Mouse (Mus musculus) embryonic facial prominence, embryonic 14.5 days (tissue): ENCODE measurements around the gene Cav1. TPM values are rescaled to one million over a fixed set of nuclear protein-coding genes. Genes with fewer than 3 reads are reported as not detected.

ENCODE experiments used
- ATAC-seq: fragments of 200-750 bp; cut with Nextera tagmentation; 2 replicates; pipeline ENCODE4 v1.8.0; 2017; ENCODE audit warnings: low read depth, moderate number of reproducible peaks, moderate TSS enrichment
- DNase-seq: peaks from one replicate; pipeline ENCODE4 v3.0.0-alpha.2; 2015; ENCODE audit warnings: low spot score
- H3K27ac ChIP-seq: fragments of 300-500 bp; sonication (generic); replicated peaks from 2 replicates; pipeline ENCODE4 v1.5.1; 2014; ENCODE audit warnings: low read depth, mild to moderate bottlenecking, low read length, moderate library complexity
- H3K27me3 ChIP-seq: fragments of 300-500 bp; sonication (generic); replicated peaks from 2 replicates; pipeline ENCODE4 v1.6.1; 2014; ENCODE audit warnings: low read length; ENCODE audit not compliant: control insufficient read depth, insufficient read depth
- H3K36me3 ChIP-seq: fragments of 300-500 bp; sonication (generic); 2 replicates; pipeline ENCODE4 v1.6.1; 2014; ENCODE audit warnings: low read length, mixed read lengths; ENCODE audit not compliant: control insufficient read depth, insufficient read depth
- H3K4me1 ChIP-seq: fragments of 300-500 bp; sonication (generic); 2 replicates; pipeline ENCODE4 v1.6.1; 2014; ENCODE audit warnings: antibody characterized with exemption, low read length; ENCODE audit not compliant: control insufficient read depth, insufficient read depth
- H3K4me2 ChIP-seq: fragments of 300-500 bp; sonication (generic); 2 replicates; pipeline ENCODE4 v1.6.1; 2014; ENCODE audit warnings: low read depth, mild to moderate bottlenecking, low read length, moderate library complexity, mixed read lengths
- H3K4me3 ChIP-seq: fragments of 300-500 bp; sonication (generic); 2 replicates; pipeline ENCODE4 v1.5.1; 2014; ENCODE audit warnings: low read depth, mild to moderate bottlenecking, low read length
- H3K9ac ChIP-seq: fragments of 300-500 bp; sonication (generic); 2 replicates; pipeline ENCODE4 v1.6.1; 2014; ENCODE audit warnings: low read depth, mild to moderate bottlenecking, low read length, moderate library complexity, mixed read lengths
- H3K9me3 ChIP-seq: fragments of 300-500 bp; sonication (generic); 2 replicates; pipeline ENCODE4 v1.6.1; 2016; ENCODE audit warnings: low read length; ENCODE audit not compliant: control insufficient read depth
- WGBS: fragments of 180-500 bp; shearing (Covaris S2); extraction: QIAGEN DNeasy Blood & Tissue Kit; methylation state at CpG from one replicate; pipeline ENCODE4 v1.1.7; 2014; 5-methylcytosine and 5-hydroxymethylcytosine counted together
- polyA plus RNA-seq: library from polyadenylated mRNA; unstranded; fragments of >200 nt; fragmentation: Nextera tagmentation; extraction: Ambion mirVana; gene quantifications from 2 replicates; pipeline ENCODE4 v1.2.1, GENCODE M21; 2014

The Cav1 gene
- polyA plus RNA-seq: 195 and 238 TPM in 2 replicates

- Histone ChIP-seq H3K4me2 (peak within 1 kb of the TSS; percentile 97), H3K27ac (peak within 1 kb of the TSS; percentile 68), H3K4me3 (peak within 1 kb of the TSS; percentile 56), H3K27me3 (peaks cover 17% of the 10 kb centered on the region), H3K4me1 (peaks cover 14% of the 10 kb centered on the region), H3K9me3 (no peaks in the 10 kb centered on the region), H3K36me3 (no peaks in the 10 kb centered on the region), H3K9ac (peak within 1 kb of the TSS; percentile 66)
- DNase-seq (peak; percentile 90), ATAC-seq (peak; percentile 84)
- WGBS: under 1% methylated on average over 25 of the region's 26 CpGs
Measured at GRCm38 (mm10) chr6:17305954-17306601, at the start of gene Cav1. Gene Cav1 (plus strand): TSS chr6:17306335.

- Histone ChIP-seq H3K9ac (no peak overlapping the region), H3K27me3 (no peaks in the 10 kb centered on the region), H3K9me3 (no peaks in the 10 kb centered on the region), H3K4me2 (no peak overlapping the region), H3K36me3 (no peaks in the 10 kb centered on the region), H3K4me3 (no peak overlapping the region), H3K27ac (no peak overlapping the region), H3K4me1 (no peaks in the 10 kb centered on the region)
- WGBS: 75% methylated on average over 1 of the region's 1 CpGs
- ATAC-seq: no peak
- no peak for DNase-seq
Measured at GRCm38 (mm10) chr6:17258142-17258541, 48.0 kb upstream of the Cav1 start.

- DNase-seq: no peak
- no peaks in the 10 kb centered on the region for H3K27me3 ChIP-seq
- no peak overlapping the region for H3K4me3 ChIP-seq
- no peaks in the 10 kb centered on the region for H3K9me3 ChIP-seq
- no peaks in the 10 kb centered on the region for H3K4me1 ChIP-seq
- H3K9ac ChIP-seq: no peak overlapping the region
- 92% methylated on average over 1 of the region's 1 CpGs for WGBS
- H3K27ac ChIP-seq: no peak overlapping the region
- no peak for ATAC-seq
- no peaks in the 10 kb centered on the region for H3K36me3 ChIP-seq
- H3K4me2 ChIP-seq: no peak overlapping the region
Measured at GRCm38 (mm10) chr6:17258911-17259310, 47.2 kb upstream of the Cav1 start.

GRCm38 (mm10) chr6:17262786-17263185 is 43.3 kb upstream of the Cav1 start:
- 45% methylated on average over 2 of the region's 2 CpGs for WGBS
- H3K36me3 ChIP-seq: no peaks in the 10 kb centered on the region
- H3K27me3 ChIP-seq: no peaks in the 10 kb centered on the region
- ATAC-seq: no peak
- no peaks in the 10 kb centered on the region for H3K4me1 ChIP-seq
- no peak overlapping the region for H3K27ac ChIP-seq
- no peak for DNase-seq
- H3K9ac ChIP-seq: no peak overlapping the region
- no peak overlapping the region for H3K4me2 ChIP-seq
- no peaks in the 10 kb centered on the region for H3K9me3 ChIP-seq
- no peak overlapping the region for H3K4me3 ChIP-seq

GRCm38 (mm10) chr6:17265043-17265442 is 41.1 kb upstream of the Cav1 start:
- Histone ChIP-seq H3K4me2 (no peak overlapping the region), H3K27me3 (no peaks in the 10 kb centered on the region), H3K9me3 (no peaks in the 10 kb centered on the region), H3K4me1 (no peaks in the 10 kb centered on the region), H3K27ac (no peak overlapping the region), H3K36me3 (no peaks in the 10 kb centered on the region), H3K9ac (no peak overlapping the region), H3K4me3 (no peak overlapping the region)
- DNase-seq (no peak), ATAC-seq (no peak)
- WGBS: 63% methylated on average over 4 of the region's 4 CpGs

- no peak for DNase-seq
- no peak overlapping the region for H3K27ac ChIP-seq
Measured at GRCm38 (mm10) chr6:17266466-17266865, 39.7 kb upstream of the Cav1 start.

GRCm38 (mm10) chr6:17278366-17278765 is 27.8 kb upstream of the Cav1 start:
- H3K27ac ChIP-seq: no peak overlapping the region
- no peaks in the 10 kb centered on the region for H3K36me3 ChIP-seq
- no peaks in the 10 kb centered on the region for H3K9me3 ChIP-seq
- 78% methylated on average over 3 of the region's 3 CpGs for WGBS
- H3K27me3 ChIP-seq: no peaks in the 10 kb centered on the region
- no peak overlapping the region for H3K9ac ChIP-seq
- ATAC-seq: no peak
- H3K4me3 ChIP-seq: no peak overlapping the region
- no peak for DNase-seq
- H3K4me2 ChIP-seq: no peak overlapping the region
- peaks cover 15% of the 10 kb centered on the region for H3K4me1 ChIP-seq

More at GRCm38 (mm10) chr6:17266466-17266865, 39.7 kb upstream of the Cav1 start:
- no peak overlapping the region for H3K9ac ChIP-seq
- H3K4me3 ChIP-seq: no peak overlapping the region
- no peak for ATAC-seq
- no peaks in the 10 kb centered on the region for H3K9me3 ChIP-seq
- no peaks in the 10 kb centered on the region for H3K4me1 ChIP-seq
- 60% methylated on average over 3 of the region's 3 CpGs for WGBS
- no peaks in the 10 kb centered on the region for H3K27me3 ChIP-seq
- no peaks in the 10 kb centered on the region for H3K36me3 ChIP-seq
- no peak overlapping the region for H3K4me2 ChIP-seq

- Histone ChIP-seq H3K27me3 (no peaks in the 10 kb centered on the region), H3K9ac (peak within 1 kb of the TSS; percentile 73), H3K27ac (peak within 1 kb of the TSS; percentile 42), H3K4me1 (peaks cover 15% of the 10 kb centered on the region), H3K4me3 (peak within 1 kb of the TSS; percentile 53), H3K4me2 (peak within 1 kb of the TSS; percentile 84), H3K36me3 (no peaks in the 10 kb centered on the region), H3K9me3 (no peaks in the 10 kb centered on the region)
- DNase-seq: peak; percentile 74
- ATAC-seq: peak; percentile 93
- WGBS: 3% methylated on average over 23 of the region's 40 CpGs
Measured at GRCm38 (mm10) chr6:17280939-17281756, 25.0 kb upstream of the Cav1 start, which contains the start of gene Cav2. Gene Cav2 (plus strand): TSS chr6:17281185.
